Comparison of ENCODE assay signal across 10 mouse cellular contexts in genomic region chr17:67303326-67304099, GRCm38 (mm10). TPM values are rescaled to one million over a fixed set of nuclear protein-coding genes. Genes with fewer than 3 reads are reported as not detected.
A peak's percentile ranks its signal among the peaks of the same experiment; 100 is the strongest.
DNase-seq lines count a peak whose midpoint lies in the region; ATAC-seq and TF ChIP-seq lines count a peak whose summit lies in the region.
"Had no signal": no experiment of that assay in that cellular context is flagged by ENCODE, and none has a peak within 500 bp of the region (broad histone marks: within the 10 kb centered on the region; RNA-seq: fewer than 3 reads in every experiment).

No protein-coding gene starts in this region.

- peak; percentile 60; the same call in 1 of the 2 replicates for ATAC-seq in hindbrain, embryonic 16.5 days
- no peak; the same call in 1 of the 2 replicates for ATAC-seq in hindbrain, embryonic 14.5 days (ENCODE audit: low FRiP score)
- no peak for ATAC-seq in hindbrain, embryonic 12.5 days (ENCODE audit: low FRiP score)
- no peak for ATAC-seq in megakaryocyte-erythroid progenitor cell, adult 5-6 weeks (replicated peaks; ENCODE audit: low FRiP score, low TSS enrichment, poor library complexity, severe bottlenecking)
- ATAC-seq: Patski had no signal

- no peak for TF ChIP-seq CTCF in kidney, adult 2 months (conservative IDR thresholded peaks at IDR 0.05; ENCODE audit: insufficient read depth, insufficient read length, low read depth, low read length)

- DNase-seq in hindbrain, embryonic 14.5 days (ENCODE audit: low spot score), result no peak
- DNase-seq in fat pad, adult 2 months (ENCODE audit: extremely low read depth, low read depth, low spot score), result peak; percentile 7
- DNase-seq in kidney, adult 2 months, result peak; percentile 64
- peak; percentile 60 to 80 for DNase-seq in lung, postnatal 4 days
- DNase-seq in adipocyte (ENCODE audit: low spot score), result no peak

- no peak overlapping the region for H3K9ac ChIP-seq in hindbrain, embryonic 16.5 days (ENCODE audit: low read depth, low read length)
- H3K9ac ChIP-seq in hindbrain, embryonic 14.5 days, result no peak overlapping the region
- no peak overlapping the region for H3K9ac ChIP-seq in hindbrain, embryonic 12.5 days

- H3K4me2 ChIP-seq in hindbrain, embryonic 16.5 days (ENCODE audit: low read length), result no peak overlapping the region; the same call in 1 of the 2 replicates
- no peak overlapping the region for H3K4me2 ChIP-seq in hindbrain, embryonic 14.5 days (replicated peaks)
- no peak overlapping the region for H3K4me2 ChIP-seq in hindbrain, embryonic 12.5 days (replicated peaks)

- no peak overlapping the region for H3K4me3 ChIP-seq in hindbrain, embryonic 16.5 days (ENCODE audit: low read length)
- H3K4me3 ChIP-seq in hindbrain, embryonic 14.5 days (replicated peaks; ENCODE audit: low read length), result no peak overlapping the region
- no peak overlapping the region; the same call in 1 of the 2 replicates for H3K4me3 ChIP-seq in kidney, adult 2 months (ENCODE audit: insufficient read depth, low read depth, low read length)
- H3K4me3 ChIP-seq in hindbrain, embryonic 12.5 days, result no peak overlapping the region

- WGBS in hindbrain, embryonic 16.5 days, result 58% methylated on average over 18 of the region's 18 CpGs
- WGBS in hindbrain, embryonic 14.5 days, result 69% methylated on average over 18 of the region's 18 CpGs
- WGBS in kidney, adult 2 months, result 64% methylated on average over 18 of the region's 18 CpGs
- WGBS in hindbrain, embryonic 12.5 days, result 66% methylated on average over 18 of the region's 18 CpGs

- no peaks in the 10 kb centered on the region for H3K27me3 ChIP-seq in hindbrain, embryonic 16.5 days (replicated peaks; ENCODE audit: control insufficient read depth, insufficient read depth, low read length)
- no peaks in the 10 kb centered on the region for H3K27me3 ChIP-seq in hindbrain, embryonic 14.5 days (ENCODE audit: control insufficient read depth, insufficient read depth, low read length)
- no peaks in the 10 kb centered on the region for H3K27me3 ChIP-seq in kidney, adult 2 months (replicated peaks; ENCODE audit: control insufficient read depth, insufficient read depth, low read length)
- no peaks in the 10 kb centered on the region for H3K27me3 ChIP-seq in hindbrain, embryonic 12.5 days
- H3K27me3 ChIP-seq: Patski had no signal

- no peaks in the 10 kb centered on the region for H3K9me3 ChIP-seq in hindbrain, embryonic 16.5 days (ENCODE audit: control insufficient read depth, low read length)
- H3K9me3 ChIP-seq in hindbrain, embryonic 14.5 days (ENCODE audit: control insufficient read depth, low read length), result no peaks in the 10 kb centered on the region
- no peaks in the 10 kb centered on the region for H3K9me3 ChIP-seq in hindbrain, embryonic 12.5 days (replicated peaks)

- no peaks in the 10 kb centered on the region for H3K36me3 ChIP-seq in hindbrain, embryonic 16.5 days (ENCODE audit: control insufficient read depth, insufficient read depth, low read length)
- H3K36me3 ChIP-seq in hindbrain, embryonic 14.5 days (replicated peaks; ENCODE audit: control insufficient read depth, insufficient read depth), result no peaks in the 10 kb centered on the region
- no peaks in the 10 kb centered on the region for H3K36me3 ChIP-seq in kidney, adult 2 months (ENCODE audit: control insufficient read depth, insufficient read depth, low read length)
- no peaks in the 10 kb centered on the region for H3K36me3 ChIP-seq in hindbrain, embryonic 12.5 days

- peaks cover 2% of the 10 kb centered on the region for H3K4me1 ChIP-seq in hindbrain, embryonic 16.5 days (ENCODE audit: control insufficient read depth, insufficient read depth, low read depth, low read length)
- peaks cover 14% of the 10 kb centered on the region; the same call in 1 of the 2 replicates for H3K4me1 ChIP-seq in hindbrain, embryonic 14.5 days (replicated peaks; ENCODE audit: control insufficient read depth, insufficient read depth, low read length)
- peaks cover 4% of the 10 kb centered on the region; the same call in 1 of the 2 replicates for H3K4me1 ChIP-seq in kidney, adult 2 months (ENCODE audit: control insufficient read depth, insufficient read depth, low read length)
- peaks cover 9% of the 10 kb centered on the region; the same call in 1 of the 2 replicates for H3K4me1 ChIP-seq in hindbrain, embryonic 12.5 days

- no peak overlapping the region for H3K27ac ChIP-seq in hindbrain, embryonic 16.5 days (ENCODE audit: low read depth, low read length)
- H3K27ac ChIP-seq in hindbrain, embryonic 14.5 days, result no peak overlapping the region
- H3K27ac ChIP-seq in kidney, adult 2 months (ENCODE audit: insufficient read depth, low read depth, low read length), result no peak overlapping the region
- H3K27ac ChIP-seq in hindbrain, embryonic 12.5 days, result no peak overlapping the region

- TF ChIP-seq POLR2A in kidney, adult 2 months (IDR thresholded peaks at IDR 0.05; ENCODE audit: low read depth, low read length), result no peak

RNA-seq across cellular contexts. Expression of gene Ptprm, which starts 50.7 kb away (rescaled TPM):
- polyA plus RNA-seq in hindbrain, embryonic 16.5 days (2015; fragmentation: Nextera tagmentation; extraction: Ambion mirVana), result 19.9 and 25.1 TPM in 2 replicates
- 31.4 TPM in 2 replicates for polyA plus RNA-seq in hindbrain, embryonic 14.5 days (2014; fragmentation: Nextera tagmentation; extraction: Ambion mirVana)
- 9.0 and 9.6 TPM in 2 replicates for polyA plus RNA-seq in kidney, adult 2 months (2012; rRNA removed)
- 16.5 and 17.3 TPM in 2 replicates for polyA plus RNA-seq in hindbrain, embryonic 12.5 days (2016; fragmentation: Nextera tagmentation; extraction: Ambion mirVana)
- not detected in 2 replicates for total RNA-seq in megakaryocyte-erythroid progenitor cell, adult 5-6 weeks (2014; fragmentation: Nextera tagmentation)
- not detected in 2 replicates for total RNA-seq in megakaryocyte-erythroid progenitor cell, adult 5-6 weeks (2017)
- total RNA-seq: hematopoietic stem cell, adult 5-6 weeks had no signal

Comparison
In these comparisons a context has a peak if more than half of its experiments do, and no peak if none do; other contexts are left out.
1. DNase-seq: peak in fat pad, adult 2 months (single experiment), kidney, adult 2 months (single experiment) and lung, postnatal 4 days (2 of 2); none in hindbrain, embryonic 14.5 days (single experiment) and adipocyte (single experiment).